Mouse (Mus musculus) brain, adult 2 months (tissue): ENCODE measurements around the gene Nabp2.

Experiments used
- DNase-seq: peaks from one replicate; pipeline ENCODE4 v3.0.0; 2011; ENCODE audit warnings: low read depth, low spot score

Nabp2 gene

GRCm38 (mm10) chr10:128429454-128429853, 18.2 kb upstream of the Nabp2 start:
- DNase-seq: no peak

- no peak for DNase-seq
Measured at GRCm38 (mm10) chr10:128429052-128429451, 17.8 kb upstream of the Nabp2 start.

GRCm38 (mm10) chr10:128425260-128425659, 14.0 kb upstream of the Nabp2 start:
- DNase-seq: no peak

GRCm38 (mm10) chr10:128424604-128425003, 13.3 kb upstream of the Nabp2 start:
- no peak for DNase-seq

GRCm38 (mm10) chr10:128422426-128422825, 11.1 kb upstream of the Nabp2 start:
- DNase-seq: peak; percentile 71

- no peak for DNase-seq
Measured at GRCm38 (mm10) chr10:128414848-128415247, 3.6 kb upstream of the Nabp2 start.

GRCm38 (mm10) chr10:128413076-128413475, 1.8 kb upstream of the Nabp2 start:
- peak; percentile 57 for DNase-seq

- DNase-seq: no peak
Measured at GRCm38 (mm10) chr10:128412558-128412957, 1.3 kb upstream of the Nabp2 start.

GRCm38 (mm10) chr10:128412055-128412381, 726 bp upstream of the Nabp2 start:
- DNase-seq: peak; percentile 58

- no peak for DNase-seq
Measured at GRCm38 (mm10) chr10:128410560-128410845, 789 bp downstream of the Nabp2 start.

- peak; percentile 100 for DNase-seq
Measured at GRCm38 (mm10) chr10:128409692-128410559, 1.4 kb downstream of the Nabp2 start.

GRCm38 (mm10) chr10:128408591-128409535, 2.4 kb downstream of the Nabp2 start:
- DNase-seq: peak; percentile 67

- peak; percentile 82 for DNase-seq
Measured at GRCm38 (mm10) chr10:128403931-128404330, 7.4 kb downstream of the Nabp2 start.

GRCm38 (mm10) chr10:128401638-128402037, 9.7 kb downstream of the Nabp2 start:
- DNase-seq: no peak

- DNase-seq: no peak
Measured at GRCm38 (mm10) chr10:128401056-128401455, 10.2 kb downstream of the Nabp2 start, which contains the start of gene Slc39a5. Gene Slc39a5 (minus strand): TSS chr10:128401229.

GRCm38 (mm10) chr10:128400338-128400737, 11.0 kb downstream of the Nabp2 start:
- no peak for DNase-seq

- peak; percentile 79 for DNase-seq
Measured at GRCm38 (mm10) chr10:128397466-128397865, 13.8 kb downstream of the Nabp2 start.

GRCm38 (mm10) chr10:128396716-128397264, 14.5 kb downstream of the Nabp2 start:
- DNase-seq: no peak

- DNase-seq: no peak
Measured at GRCm38 (mm10) chr10:128396017-128396673, 15.1 kb downstream of the Nabp2 start.

- DNase-seq: no peak
Measured at GRCm38 (mm10) chr10:128391850-128392249, 19.4 kb downstream of the Nabp2 start.

- no peak for DNase-seq
Measured at GRCm38 (mm10) chr10:128390366-128390765, 20.9 kb downstream of the Nabp2 start.

GRCm38 (mm10) chr10:128389570-128389969, 21.7 kb downstream of the Nabp2 start:
- no peak for DNase-seq
